Mouse (Mus musculus) 3134 (cell line): ENCODE measurements around the gene Omp.

ENCODE experiments used
- DNase-seq: peaks from one replicate; pipeline ENCODE4 v3.0.0-alpha.2; 2011; ENCODE audit warnings: low spot score; ENCODE audit not compliant: insufficient read length; ENCODE audit errors: extremely low read depth

Omp gene

GRCm38 (mm10) chr7:98171141-98172073, 26.1 kb upstream of the Omp start:
- DNase-seq = peak; percentile 88

DNA sequence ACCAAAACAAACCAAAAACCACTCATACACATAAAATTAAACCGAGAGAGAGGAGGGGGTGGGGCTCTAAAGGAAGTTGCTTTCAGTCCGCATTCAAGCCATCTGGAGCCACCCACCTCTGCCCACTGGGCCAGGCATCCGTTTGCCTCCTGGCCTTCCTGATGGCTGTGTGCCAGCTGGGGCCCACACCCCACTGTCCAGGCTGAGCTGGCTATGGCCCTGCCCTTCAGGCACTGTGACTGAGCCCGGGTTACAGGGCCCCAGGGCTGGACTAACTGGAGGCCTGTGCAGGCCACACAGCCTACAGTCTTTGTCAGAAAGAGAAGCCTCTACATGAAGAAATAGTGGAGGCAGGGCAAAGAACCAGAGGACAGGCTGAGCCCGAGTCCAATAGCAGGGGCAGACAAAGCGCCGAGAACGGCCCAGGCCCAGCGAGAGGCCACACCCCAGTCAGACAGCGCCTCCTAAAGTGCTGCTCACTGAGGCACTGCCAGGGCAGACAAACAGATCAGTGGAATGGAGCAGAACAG, 19.8 kb upstream of the Omp start:
- DNase-seq = peak; percentile 89

DNA sequence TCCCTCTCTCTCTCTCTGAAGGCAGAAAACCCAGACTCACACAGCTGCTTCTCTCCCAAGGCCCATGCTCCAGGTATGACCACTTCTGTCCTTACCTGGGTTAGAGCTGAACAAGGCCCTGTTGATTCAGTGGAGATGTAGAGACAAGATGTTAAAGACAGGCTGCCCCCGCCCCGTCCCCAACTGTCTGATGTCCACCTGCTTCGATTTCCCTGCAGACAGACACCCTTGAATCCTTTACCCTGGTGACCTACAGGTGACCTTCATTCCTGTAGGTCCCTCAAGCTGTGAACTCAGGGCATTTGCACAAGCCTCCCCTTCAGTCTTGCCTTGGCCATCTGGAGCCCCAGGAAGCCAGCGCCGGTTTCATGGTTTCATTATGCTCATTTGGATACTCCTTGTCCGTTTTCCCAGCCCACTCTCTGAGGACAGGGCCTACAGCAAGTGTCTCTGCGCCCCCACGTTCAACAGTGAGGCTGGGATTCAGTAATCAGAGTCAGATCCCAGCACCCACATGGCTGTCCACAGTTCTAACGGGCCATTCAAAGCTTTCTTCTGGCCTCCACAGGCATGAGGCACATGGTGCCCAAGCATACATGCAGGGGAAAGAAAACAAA, 19.2 kb upstream of the Omp start:
- peak; percentile 27 for DNase-seq

GRCm38 (mm10) chr7:98163700-98164099, 18.4 kb upstream of the Omp start:
- DNase-seq = peak; percentile 31

- peak; percentile 59 for DNase-seq
Observed at GRCm38 (mm10) chr7:98162239-98162638, 16.9 kb upstream of the Omp start.

GRCm38 (mm10) chr7:98160041-98160740, 14.9 kb upstream of the Omp start:
- DNase-seq = peak; percentile 22

GRCm38 (mm10) chr7:98158481-98158880, 13.2 kb upstream of the Omp start:
- no peak for DNase-seq

- no peak for DNase-seq
Observed at GRCm38 (mm10) chr7:98157636-98158332, 12.5 kb upstream of the Omp start.

DNA sequence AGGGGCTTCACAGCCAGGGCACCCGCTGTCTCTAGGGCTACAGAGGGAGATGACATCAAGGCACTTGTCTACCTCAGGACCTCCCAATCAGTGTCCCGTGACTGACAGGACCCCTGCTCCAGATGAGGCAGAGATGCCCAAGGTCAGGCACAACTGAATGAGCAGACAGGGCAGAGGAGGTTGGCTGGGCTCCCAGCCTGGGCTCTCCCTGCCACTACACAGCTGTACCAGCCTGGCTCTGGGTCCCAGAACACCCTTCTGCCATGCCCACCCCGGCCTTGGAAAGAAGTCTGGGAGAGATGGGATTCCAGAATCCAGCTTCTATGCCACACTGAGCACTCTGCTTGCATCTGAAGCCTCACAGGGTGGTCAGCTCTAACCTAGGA, 11.0 kb upstream of the Omp start:
- no peak for DNase-seq

- no peak for DNase-seq
Observed at GRCm38 (mm10) chr7:98155546-98156279, 10.4 kb upstream of the Omp start.

- DNase-seq = no peak
Observed at GRCm38 (mm10) chr7:98153892-98154291, 8.6 kb upstream of the Omp start.

GRCm38 (mm10) chr7:98153345-98153744, 8.0 kb upstream of the Omp start:
- DNase-seq = no peak

- no peak for DNase-seq
Observed at GRCm38 (mm10) chr7:98152400-98152799, 7.1 kb upstream of the Omp start.

DNA sequence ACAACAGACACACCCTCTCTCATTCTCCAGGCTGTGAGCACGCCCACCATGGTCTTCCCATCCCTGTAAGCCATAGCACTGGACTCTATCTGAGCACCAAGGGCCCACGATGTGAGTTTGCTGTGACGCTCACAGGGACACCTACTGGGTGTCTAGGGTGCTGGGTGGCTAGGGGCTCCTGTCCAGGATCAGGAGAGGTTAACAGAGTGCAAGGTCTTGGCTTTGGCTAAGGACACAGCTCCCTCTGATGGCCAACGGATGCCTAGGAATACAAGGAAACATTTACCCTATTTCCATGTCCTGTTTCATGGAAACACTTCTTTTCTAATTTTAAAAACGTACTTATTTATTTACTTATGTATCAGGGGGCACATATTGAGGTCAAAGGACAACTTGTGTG, 5.2 kb upstream of the Omp start:
- DNase-seq = no peak

DNA sequence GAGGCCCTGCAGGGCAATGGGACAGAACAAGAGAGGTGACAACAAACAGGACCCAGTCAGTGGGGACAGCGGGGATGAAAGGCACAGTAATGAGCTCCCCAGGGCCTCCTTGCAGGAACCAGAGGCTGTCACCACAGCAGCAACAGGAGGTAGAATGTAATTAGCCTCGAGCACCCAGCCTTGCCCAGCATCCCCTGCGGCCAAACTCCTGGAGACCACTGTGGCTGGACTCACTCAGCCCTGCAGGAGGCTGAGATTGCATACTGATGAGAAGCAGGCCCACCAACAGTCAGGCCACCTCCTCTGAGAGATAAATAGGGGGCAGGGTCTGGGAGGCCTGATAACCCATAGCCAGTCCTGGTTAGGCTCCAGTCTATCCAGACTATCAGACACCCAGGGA, 4.5 kb upstream of the Omp start:
- DNase-seq = no peak

DNA sequence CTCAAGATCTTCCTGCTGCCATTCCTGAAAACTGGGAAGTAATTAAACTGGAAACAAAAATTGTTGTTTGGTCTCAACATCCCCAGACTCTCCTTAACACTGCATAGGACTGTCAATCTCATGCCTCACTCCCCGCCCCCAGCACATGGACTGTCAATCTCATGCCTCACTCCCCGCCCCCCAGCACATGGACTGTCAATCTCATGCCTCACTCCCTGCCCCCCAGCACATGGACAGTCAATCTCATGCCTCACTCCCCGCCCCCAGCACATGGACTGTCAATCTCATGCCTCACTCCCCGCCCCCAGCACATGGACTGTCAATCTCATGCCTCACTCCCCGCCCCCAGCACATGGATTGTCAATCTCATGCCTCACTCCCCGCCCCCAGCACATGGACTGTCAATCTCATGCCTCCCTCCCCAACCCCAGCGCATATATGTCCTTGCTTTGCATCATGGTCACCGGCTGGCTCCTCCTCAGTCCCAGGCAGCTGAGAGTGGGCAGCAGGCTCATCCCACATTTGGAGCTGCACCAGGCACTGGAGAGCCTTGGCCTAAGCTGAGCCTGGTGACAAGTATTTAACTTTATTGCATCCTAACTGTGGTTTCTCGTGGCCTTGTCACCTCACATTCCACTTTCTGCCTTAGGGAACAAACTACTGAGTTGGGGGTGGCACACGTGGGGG, 3.6 kb upstream of the Omp start:
- no peak for DNase-seq

GRCm38 (mm10) chr7:98147766-98148165, 2.5 kb upstream of the Omp start:
- no peak for DNase-seq

DNA sequence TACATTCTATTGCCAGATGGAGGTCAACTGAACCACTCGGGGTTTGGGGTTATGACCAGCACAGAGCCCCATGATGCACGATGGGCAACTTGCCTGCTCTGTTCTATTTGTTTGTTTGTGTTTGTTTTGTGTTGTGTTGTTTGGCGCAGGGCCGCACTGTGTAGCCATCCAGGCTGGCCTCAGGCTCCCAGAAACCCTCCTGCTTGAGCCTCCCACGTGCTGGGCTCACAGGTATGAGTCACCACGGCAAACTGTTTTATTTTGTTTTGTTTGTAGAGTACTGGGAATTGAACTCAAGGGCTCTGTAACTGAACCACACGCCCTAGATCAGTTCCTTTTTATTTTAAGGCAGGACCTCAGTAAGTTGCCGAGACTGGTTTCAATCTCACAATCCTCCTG, 1.1 kb upstream of the Omp start:
- no peak for DNase-seq

- DNase-seq = peak; percentile 59
Observed at GRCm38 (mm10) chr7:98145842-98146446, 642 bp upstream of the Omp start.
